Mouse (Mus musculus): Measurements from ENCODE around the gene Mrtfa.

GRCm38 (mm10) chr15:81096329-81097055 lies 94.1 kb downstream of the Mrtfa start:
- TF ChIP-seq CTCF (IDR thresholded peaks at IDR 0.05; ENCODE audit: low read depth, low read length) (no peak), POLR2A (IDR thresholded peaks at IDR 0.05; ENCODE audit: insufficient read depth, low read length) (no peak)

Measured in ES-Bruce4 (cell line).